Mouse (Mus musculus) gastrocnemius, postnatal 36 days (tissue): ENCODE measurements around the gene Mcrip1. TPM values are rescaled to one million over a fixed set of nuclear protein-coding genes. Genes with fewer than 3 reads are reported as not detected.
A peak's percentile ranks its signal among the peaks of the same experiment; 100 is the strongest.
"Not testable (repeated sequence)": the region's sequence is repeated elsewhere in the genome, so short reads cannot be mapped to it uniquely, and the experiment has no call there.

Source experiments
- DNase-seq, 2 experiments: peaks; one replicate each; pipeline ENCODE4 v3.0.0; 2022
- intact Hi-C: fragments of 180-260 bp; cut with DNase I; formaldehyde crosslinking; loops from one replicate; pipeline ENCODE4 v1.15.1; 2025
- total RNA-seq, 2 experiments: library from RNA; stranded (reverse); gene quantifications; 2 replicates each; pipeline ENCODE4 v1.2.3; 2021

Mcrip1 gene
- total RNA-seq, 2 experiments from 2014 or later, result 19.9 to 23.8 TPM

DNA sequence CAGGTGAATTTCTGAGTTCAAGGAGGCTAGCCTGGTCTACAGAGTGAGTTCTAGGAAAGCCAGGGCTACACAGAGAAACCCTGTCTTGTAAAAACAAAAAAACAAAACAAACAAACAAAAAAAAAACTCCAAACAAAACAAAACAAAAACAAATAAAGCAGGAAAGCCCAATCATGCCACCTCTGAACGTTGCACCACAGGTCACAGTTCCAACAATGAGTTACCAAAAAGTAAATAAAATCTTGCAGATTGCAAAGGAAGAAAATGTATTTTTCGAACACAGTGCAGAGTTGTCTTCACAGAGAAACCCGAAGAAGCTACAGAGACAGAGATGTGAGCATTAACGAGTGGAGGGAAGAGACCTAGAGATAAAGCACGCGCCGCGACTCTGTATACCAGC, 26.9 kb downstream of the Mcrip1 start:
- intact Hi-C loops, result loop anchor here (5.0 kb wide), 1 partner anchor 190 kb away; the partner anchor contains the start of genes Cenpx and Lrrc45
- DNase-seq, result no peak

DNA sequence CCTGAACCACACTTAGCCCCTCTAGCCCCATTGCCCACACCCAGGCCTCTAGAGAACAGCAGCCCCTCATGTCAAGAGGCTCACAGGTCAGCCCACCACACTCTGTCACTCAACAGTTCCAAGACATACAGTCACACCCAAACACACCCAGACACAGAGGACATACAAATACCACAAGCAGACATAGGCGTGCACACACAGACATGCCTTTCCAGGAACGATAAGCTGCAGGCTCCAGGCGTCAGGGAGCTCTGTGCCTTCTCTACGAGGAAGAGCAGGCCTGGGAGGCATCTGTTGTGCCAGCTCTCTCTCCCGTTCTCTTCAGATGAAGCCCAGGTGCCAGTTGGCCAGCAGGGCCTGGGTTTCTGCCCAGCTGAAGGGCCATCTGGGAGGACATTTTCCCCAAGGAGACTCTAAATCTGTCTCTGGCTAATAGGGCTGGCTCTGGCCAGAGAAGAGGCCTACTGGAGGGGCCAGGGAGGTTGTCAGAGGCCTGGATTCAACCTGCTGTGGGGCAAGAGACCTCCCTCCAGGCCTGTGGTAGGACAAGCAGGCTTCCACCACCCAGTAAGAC, 28.5 kb downstream of the Mcrip1 start:
- intact Hi-C loops, result loop anchor here (2.0 to 5.0 kb wide), 2 partner anchors 28 to 191 kb away; partner anchors contain the start of genes Cenpx, Lrrc45 and Mcrip1
- peak; percentile 58 to 71 for DNase-seq

DNA sequence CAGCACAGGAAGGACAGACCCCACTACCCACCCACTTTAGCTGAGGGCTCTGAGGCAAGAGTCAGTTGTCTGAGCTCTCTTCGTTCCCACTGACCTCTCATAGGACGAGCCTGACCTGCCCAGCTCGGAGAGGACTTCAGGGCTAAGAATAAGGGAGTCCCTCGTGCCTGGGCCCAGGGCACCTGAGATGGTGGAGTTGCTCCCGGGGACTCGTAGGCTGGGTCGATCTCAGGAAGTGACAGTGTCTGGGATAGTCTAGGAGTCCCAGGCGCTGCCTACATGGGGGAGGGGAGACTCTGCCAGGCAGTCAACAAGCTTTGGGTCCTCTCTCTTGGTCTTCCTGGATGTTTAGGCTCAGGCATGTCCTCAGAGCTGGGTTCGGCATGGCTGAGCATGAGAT, 29.0 kb downstream of the Mcrip1 start:
- intact Hi-C loops, result loop anchor here (2.0 to 5.0 kb wide), 2 partner anchors 28 to 192 kb away; partner anchors contain the start of genes Cenpx, Lrrc45 and Mcrip1
- DNase-seq, result no peak

DNA sequence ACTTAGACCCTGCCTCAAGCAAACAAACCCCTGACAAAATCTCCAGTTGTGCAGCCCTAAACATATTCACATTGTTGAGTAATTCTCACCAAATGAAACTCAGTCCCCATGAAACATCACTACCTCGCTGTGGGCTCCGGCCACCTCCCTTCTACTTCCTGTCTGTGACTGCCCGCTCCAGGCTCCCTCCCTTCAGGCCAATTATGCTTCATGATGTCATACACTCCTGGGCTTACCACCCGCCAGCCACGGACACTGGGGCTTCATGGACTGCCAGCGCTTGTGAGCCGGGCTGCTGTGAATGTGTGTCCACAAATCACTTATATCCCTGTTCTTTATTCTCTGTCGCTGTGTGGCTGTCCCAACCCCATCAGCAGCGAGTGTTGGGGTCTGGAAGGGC, 29.8 kb downstream of the Mcrip1 start:
- intact Hi-C loops, result loop anchor here (2.0 to 5.0 kb wide), 2 partner anchors 29 to 193 kb away; partner anchors contain the start of genes Cenpx, Lrrc45 and Mcrip1
- DNase-seq, result peak; percentile 50 to 60

DNA sequence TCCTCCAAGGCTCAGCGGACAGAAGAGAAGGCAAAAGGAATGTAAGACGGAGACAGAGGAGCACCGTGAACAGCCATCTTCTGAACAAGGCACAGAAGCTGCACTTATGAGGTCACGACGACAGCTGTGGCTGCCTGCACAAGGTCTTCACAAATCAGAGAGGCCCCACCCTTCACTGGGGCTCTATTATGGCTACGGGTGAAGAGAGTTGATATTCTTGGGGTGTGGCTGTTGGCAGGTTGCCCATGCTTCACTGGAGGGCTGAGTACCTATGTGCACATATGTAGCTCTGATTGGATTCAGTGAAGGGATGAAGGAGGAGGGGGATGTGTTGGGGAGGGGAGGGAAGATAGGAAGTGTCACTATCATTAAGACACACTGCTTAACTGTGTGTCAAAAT, 31.0 kb downstream of the Mcrip1 start:
- intact Hi-C loops, result no loop called here
- no peak for DNase-seq

DNA sequence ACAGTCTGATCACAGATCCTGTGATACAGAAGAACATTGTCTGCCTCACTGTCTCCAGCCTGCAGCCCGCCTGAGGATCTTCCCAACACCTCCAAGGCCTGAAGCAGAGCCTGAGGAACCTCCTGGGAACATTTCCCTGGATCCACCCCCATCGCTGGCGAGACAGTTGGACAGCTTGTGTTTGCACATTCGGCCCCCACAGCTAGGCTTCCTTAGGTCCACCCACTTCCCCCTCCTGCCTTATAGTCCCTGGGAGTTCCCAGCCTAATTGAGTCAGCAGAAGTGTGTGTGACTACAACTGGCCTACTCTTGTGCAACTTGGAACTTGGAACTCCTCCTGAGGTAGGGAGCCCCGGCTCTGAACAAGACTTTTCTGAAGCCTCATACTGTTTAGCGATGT, 31.5 kb downstream of the Mcrip1 start:
- DNase-seq, result peak; percentile 63
- intact Hi-C loops, result no loop called here

DNA sequence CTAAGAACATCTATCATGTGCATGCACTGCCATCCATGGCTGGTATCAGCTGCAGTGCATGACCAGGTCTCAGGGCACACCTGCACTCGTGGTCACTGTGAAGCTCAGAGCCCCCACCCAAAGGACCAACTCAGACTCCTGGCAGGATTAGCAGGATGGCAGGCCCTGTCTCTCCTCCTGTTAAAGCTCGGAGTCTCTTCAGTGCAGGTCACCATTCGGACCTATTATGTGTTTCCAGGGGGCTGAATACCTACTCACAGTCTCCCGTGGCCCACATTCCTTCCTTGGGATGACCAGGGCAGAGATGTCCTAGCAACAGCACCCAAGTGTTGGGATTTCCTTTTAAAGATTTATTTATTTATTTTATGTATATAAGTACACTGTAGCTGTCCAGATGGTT, 32.4 kb downstream of the Mcrip1 start:
- intact Hi-C loops, result loop anchor here (2.0 kb wide), 1 partner anchor 20 kb away; no protein-coding TSS in a partner anchor

DNA sequence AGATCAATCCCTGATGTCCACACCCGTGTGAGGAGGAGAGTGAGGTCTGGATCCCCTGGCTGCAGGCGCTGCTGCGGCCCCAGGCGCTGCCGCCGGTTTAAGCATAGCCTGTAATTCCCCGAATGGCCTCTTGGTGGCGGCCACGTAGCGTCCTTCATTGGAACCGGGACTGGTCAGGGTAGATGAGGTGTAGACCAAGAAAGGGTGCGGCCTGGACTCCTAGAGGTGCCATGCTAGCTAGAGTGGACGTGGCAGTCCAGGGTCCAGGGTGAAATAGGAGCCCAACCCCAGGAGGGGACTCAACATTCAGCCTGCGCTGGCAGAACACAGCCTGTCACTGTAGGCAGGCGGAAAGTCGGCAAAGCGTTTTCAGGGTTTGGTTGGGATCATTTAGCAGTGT, 33.9 kb downstream of the Mcrip1 start:
- intact Hi-C loops, result loop anchor here (1.0 to 2.0 kb wide), 3 partner anchors 21 to 97 kb away; no protein-coding TSS in a partner anchor
- peak; percentile 88 to 91 for DNase-seq

More for the DNA sequence above, 32.4 kb downstream of the Mcrip1 start:
- DNase-seq, result no peak

DNA sequence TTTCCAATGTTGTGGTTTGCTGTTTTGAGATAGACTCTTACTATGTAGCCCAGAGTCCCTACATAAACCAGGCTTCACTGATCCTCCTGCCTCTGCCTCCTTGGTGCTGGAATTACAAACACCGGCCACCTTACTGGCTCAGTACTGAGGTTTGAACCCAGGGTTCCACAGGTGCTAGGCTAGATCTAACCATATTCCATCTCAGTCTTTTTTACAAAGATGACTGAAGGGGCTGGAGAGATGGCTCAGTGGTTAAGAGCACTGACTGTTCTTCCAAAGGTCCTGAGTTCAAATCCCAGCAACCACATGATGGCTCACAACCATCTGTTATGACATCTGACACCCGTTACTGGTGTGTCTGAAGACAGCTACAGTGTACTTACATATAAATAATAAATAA, 35.3 kb downstream of the Mcrip1 start:
- DNase-seq, result not testable (repeated sequence)
- intact Hi-C loops, result loop anchor here (5.0 kb wide), 1 partner anchor 178 kb away; no protein-coding TSS in a partner anchor

DNA sequence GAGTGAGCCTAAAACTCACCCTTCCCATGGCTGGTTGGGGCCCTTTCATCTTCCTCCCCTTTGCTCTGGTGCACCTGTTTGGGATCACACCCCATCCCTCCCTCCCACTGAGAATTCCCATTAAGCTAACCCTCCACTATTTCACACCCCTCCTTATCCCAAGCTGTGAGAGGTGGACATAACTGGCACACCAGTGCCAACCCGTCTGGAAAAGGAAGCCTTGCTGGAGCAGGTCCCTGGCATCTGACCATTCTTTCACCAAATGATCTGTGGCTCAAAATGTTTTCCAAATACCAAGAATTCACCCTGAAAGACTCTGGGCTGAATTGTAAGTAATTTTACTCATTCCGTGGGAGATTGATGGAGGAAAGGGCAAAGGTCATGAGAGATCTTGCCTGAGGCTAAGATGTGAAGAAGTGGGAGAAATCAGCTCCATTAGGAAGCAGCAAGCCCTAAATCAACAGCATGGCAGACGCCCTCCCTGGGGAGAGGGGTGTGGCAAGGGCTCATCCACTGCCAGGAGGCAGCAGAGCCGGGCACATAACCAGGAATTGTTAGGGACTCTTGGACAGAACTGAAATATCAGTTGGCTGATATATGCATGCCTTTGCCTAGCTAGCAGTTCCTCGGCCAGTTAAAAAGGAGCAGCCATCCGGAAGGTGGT, 36.6 kb downstream of the Mcrip1 start:
- no peak for DNase-seq
- intact Hi-C loops, result loop anchor here (5.0 kb wide), 1 partner anchor 179 kb away; no protein-coding TSS in a partner anchor

DNA sequence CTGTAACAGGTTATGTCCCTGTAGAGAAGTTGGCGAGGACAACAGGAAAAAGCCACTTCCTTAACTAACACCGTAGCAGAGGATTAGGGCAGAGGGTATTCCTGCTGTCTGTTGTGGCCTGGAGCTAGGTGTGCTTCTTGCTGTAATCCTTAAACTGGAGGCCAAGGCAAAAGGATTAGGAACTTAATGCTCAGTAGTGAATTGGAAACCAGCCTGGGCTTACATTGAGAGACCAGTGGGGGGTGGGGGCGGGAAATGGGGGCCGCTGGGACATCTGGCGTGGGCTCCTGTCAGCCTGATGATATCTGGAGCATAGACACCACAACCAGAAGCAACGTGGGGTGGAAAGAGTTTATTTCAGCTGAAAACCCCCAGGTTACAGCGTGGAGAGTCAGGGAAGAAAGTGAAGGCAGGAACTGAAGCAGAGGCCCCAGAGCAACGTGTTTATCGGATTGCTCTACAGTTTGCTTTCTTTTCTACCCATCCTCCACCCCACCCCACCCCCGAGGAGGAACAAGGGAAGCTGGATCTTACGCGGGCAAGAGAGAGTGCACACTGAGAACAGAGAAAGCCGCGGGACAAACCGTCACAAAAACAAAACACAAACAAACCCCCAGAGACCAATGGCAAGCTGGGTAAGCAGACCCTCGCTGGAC, 39.0 kb downstream of the Mcrip1 start:
- DNase-seq, result no peak
- intact Hi-C loops, result loop anchor here (5.0 kb wide), 1 partner anchor 182 kb away; no protein-coding TSS in a partner anchor

DNA sequence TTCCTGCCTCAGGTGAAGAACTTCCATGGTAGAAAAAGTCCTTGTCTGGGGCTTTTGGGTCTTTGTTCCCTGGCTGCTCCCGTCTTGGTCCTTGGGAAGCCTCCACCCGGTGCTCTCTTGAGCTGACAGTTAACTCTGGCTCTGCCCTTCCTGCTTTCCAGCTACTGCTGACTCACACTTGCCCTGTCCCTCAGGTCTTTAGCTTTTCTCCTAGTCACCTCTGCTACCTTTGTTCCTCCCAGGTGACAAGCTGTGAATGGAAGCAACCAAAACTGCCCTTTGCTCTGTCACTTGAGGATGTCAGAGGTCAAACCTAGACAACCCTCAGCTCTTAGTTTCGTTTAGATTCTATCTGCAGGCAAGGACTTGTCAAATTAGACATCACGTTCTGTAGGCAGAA, 39.6 kb downstream of the Mcrip1 start:
- intact Hi-C loops, result loop anchor here (5.0 kb wide), 1 partner anchor 182 kb away; no protein-coding TSS in a partner anchor
- DNase-seq, result no peak

DNA sequence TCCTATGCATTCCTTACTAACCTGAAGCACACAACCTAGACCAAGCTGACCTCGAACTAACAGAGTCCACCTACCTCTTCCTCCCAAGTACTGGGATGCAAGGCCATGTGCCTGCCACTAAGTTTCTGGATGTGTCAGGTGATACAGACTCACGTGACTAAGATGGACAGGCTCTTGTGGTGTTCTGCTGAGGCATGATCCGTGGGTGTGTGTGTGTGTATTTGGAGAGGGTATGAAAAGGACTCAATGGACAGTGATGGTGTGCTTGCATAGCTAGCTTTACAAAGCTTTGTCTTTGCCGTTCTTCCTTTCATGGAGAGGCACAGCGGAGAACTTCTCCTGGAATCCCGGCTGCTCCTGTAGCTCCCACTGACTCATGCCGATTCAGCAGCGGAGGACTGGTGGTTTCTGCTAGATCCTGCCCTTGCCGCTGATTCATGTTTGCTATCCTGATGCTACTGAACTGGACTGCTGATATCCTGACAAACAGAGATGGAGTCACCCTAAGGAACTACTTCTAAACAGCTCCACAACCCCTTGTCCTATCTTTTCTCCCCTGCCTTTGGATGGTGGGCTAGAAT, 41.1 kb downstream of the Mcrip1 start:
- intact Hi-C loops, result no loop called here

DNA sequence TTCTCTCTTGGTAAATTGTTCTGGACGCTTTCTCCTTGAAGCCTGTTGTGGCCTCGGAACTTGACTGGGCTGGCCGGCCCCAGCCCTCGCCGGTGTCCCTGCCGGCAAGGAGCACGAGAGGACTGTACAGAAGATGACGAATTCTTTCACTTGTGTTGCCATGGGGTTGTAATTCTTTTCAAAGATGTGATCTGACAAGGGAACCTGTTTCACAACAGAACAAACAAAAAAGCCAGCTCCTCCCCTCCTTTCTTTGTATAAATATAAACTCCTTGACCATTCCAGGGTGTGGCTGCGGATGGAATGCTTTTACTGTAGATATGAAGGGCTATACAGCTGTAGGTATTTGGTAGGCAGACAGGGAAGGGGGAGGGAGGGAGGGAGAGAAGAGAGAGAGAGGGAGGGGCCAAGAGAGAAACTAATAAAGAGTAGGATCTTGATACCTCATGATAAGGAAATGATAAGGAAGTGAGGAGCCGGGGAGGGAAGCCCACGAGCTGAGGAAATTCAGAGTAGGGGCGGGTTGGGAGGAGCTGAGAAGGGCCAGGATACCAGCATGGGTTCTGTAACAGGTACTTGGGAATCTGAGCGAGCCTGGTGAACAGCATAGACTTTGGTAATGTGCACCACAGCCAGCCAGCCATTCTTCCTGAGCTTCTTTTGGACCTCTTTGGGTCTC, 41.8 kb downstream of the Mcrip1 start:
- no peak for DNase-seq
- intact Hi-C loops, result no loop called here

More for the DNA sequence above, 41.1 kb downstream of the Mcrip1 start:
- no peak for DNase-seq

DNA sequence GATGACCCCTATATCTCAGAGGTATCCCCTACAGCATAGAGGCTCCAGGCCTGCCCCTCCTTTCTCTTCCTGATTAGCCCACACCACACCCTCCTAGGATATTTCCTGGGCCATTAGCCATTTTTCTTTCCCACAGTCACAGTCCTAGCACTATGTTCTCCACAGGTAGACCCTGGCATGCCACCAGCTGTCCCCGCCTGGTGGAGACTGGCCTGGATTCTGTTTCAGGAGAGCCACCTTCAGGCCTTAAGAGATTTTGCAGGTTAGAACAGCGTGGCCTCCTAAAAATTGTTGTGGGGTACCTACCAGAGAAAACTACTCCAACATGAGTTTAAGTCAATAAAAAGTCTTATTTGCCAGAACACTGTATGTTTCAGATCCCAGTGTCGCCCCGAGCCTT, 42.6 kb downstream of the Mcrip1 start:
- DNase-seq, result no peak
- intact Hi-C loops, result no loop called here

DNA sequence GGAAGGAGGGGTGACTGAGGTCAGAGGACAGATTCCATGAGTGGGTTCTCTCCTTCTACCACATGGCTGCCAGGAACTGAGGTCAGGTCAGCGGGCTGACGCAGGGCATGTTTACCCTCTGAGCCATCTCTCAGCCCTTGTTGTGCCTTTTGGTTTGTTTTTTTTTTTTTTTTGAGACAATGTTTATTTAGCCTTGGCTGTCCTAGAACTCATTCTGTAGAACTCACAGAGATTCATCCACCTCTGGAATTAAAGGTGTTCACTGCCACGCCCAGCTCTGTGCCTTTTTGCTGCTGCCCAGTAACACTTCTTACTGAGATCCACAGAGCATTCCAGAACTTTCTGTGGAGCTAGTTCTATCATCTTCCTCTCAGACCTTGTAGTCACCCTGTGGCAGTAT, 43.9 kb downstream of the Mcrip1 start:
- no peak for DNase-seq
- intact Hi-C loops, result no loop called here

DNA sequence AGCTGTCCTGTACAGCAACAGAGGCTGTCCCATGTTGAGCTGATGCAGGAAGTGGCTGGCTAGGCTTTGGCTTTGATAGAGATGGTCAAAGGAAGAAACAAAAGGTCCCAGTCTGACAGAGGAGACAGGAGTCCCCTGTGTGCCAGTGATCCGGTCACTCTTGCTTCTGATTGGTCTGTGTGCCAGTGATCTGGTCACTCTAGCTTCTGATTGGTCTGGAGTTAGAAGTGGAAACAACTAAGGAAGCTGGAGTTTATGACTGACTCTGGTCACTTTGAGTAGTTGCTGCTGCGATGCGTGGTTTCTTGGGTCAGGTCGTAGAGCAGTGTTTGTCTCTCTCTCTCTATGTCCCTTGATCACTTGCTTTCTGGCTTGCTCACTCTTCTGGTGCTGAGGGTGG, 47.8 kb downstream of the Mcrip1 start:
- intact Hi-C loops, result no loop called here
- no peak for DNase-seq

DNA sequence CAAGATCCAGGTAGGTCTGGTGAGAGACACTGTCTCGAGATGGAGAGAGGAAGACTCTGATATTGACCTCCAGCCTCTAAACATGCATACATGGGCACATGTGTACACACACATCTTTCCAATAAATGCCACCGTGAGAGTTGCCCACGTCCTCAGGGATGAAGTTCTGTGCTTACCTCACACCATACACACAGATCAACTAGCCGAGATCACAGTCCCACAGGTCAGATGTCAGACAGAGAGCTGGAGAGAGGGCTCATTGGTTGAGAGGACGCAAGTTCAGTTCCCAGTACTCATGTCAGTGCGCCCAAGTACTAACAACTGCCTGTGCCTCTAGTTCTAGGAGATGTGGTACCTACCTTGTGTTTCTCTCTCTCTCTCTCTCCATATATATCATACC, 48.5 kb downstream of the Mcrip1 start:
- intact Hi-C loops, result no loop called here
- no peak for DNase-seq

DNA sequence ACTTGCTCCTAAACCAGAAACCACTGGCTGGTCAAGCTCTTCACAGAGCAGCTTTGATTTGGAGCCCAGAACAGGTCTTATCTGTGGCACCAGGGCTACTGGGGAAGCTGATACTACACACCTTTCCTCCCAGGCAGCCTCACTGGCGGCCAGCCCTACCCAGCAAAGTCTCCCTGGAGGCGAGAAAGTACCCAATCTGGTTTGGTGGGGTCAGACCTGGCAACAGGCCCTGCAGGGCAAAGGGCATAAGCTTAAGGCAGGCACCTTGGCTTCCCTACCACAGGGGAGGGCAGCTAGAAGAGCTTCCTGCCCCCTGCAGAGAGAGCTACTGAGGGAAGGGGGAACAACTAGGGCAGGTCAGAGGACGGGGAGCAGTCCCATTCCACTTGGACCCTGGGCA, 49.2 kb downstream of the Mcrip1 start:
- DNase-seq, result no peak
- intact Hi-C loops, result no loop called here

DNA sequence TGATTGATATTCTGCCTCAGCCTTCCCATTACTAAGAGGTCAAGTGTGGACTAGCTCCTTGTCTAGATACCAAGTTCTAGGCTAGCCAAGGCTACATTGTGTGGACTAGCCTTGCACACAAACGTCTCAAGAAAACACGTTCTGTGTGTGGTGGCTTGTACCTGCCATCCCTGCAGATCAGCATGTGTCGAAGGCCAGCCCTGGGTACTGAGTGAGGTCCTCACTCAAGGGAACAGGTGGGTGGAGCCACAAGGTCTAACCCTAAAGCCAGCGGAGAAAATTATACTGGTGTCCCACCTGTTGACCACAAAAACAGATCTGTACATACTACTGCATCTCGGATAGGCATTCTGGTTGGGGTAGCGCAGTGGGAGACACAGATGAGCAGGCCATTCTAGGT, 49.6 kb downstream of the Mcrip1 start:
- intact Hi-C loops, result loop anchor here (10.0 kb wide), 1 partner anchor 285 kb away; the partner anchor contains the start of genes Gps1 and Rfng
- DNase-seq, result no peak
